Mouse (Mus musculus): ENCODE results near the gene Cited4. TPM values are rescaled to one million over a fixed set of nuclear protein-coding genes. Genes with fewer than 3 reads are reported as not detected.

Cited4 gene
- total and polyA plus RNA-seq, 2 experiments from 2014 or later, result 5.4 to 11.7 TPM

DNA sequence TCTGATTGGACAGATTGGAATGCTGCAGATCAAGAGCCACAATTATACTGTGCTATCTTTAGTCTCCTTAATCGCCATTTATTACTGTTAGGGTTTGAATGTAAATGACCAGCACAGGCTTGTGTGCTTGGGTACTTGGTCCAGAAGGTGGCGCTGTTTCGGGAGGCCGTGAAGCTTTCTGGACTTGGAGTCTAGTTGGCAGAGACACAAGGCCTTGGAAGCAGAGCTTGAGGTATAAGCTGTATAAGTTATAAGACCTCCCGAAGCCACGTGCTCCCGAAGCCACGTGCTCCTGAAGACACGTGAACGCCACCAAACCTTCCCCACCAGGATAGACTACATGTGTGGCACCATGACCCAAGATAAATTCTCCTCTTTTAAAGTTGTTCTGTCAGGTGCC lies 26.3 kb downstream of the Cited4 start:
- TF ChIP-seq CTCF (IDR thresholded peaks at IDR 0.05; ENCODE audit: low read depth), result peak; percentile 80
- WGBS, result 35% methylated on average over 10 of the region's 10 CpGs
- 0 out of 2 replicates have a peak, but pooled peaks have one; percentile 48 for ATAC-seq

DNA sequence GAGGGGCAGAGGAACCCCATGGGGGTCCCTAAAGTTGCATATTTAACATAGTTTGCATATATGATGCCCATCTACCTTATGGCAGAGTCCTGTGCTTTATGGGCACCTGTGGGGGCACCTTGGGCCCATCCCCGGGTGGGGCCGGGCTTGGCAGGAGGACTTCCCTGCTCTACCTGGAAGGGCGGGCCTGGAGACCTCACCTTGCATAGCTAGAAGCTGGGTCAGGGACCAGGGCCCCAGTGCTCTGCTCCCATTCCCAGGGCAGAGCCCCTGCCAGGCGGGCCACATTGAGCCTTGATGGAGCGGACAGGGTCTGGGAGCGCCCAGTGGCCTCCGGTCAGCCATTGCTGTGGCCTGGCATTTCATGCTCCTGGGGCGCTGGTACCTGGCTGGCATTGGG lies 31.0 kb downstream of the Cited4 start:
- no peak overlapping the region for H3K4me3 ChIP-seq (ENCODE audit: low read length)
- H3K27me3 ChIP-seq (ENCODE audit: insufficient read depth, low read length), result no peaks in the 10 kb centered on the region
- no peak overlapping the region for H3K9ac ChIP-seq (replicated peaks; ENCODE audit: low read length)
- ATAC-seq, result no peak
- no peaks in the 10 kb centered on the region for H3K36me3 ChIP-seq (ENCODE audit: insufficient read depth, low read length)
- no peaks in the 10 kb centered on the region; the same call in 1 of the 2 replicates for H3K4me1 ChIP-seq (ENCODE audit: insufficient read depth, low read length)
- no peak for TF ChIP-seq CTCF (IDR thresholded peaks at IDR 0.05; ENCODE audit: low read depth)
- H3K27ac ChIP-seq, result no peak overlapping the region
- DNase-seq (ENCODE audit: low spot score), result no peak
- no peak overlapping the region for H3K4me2 ChIP-seq (ENCODE audit: low read depth, low read length)
- 91% methylated on average over 8 of the region's 8 CpGs for WGBS
- H3K9me3 ChIP-seq (ENCODE audit: low read length), result no peaks in the 10 kb centered on the region

More for the DNA sequence above, 26.3 kb downstream of the Cited4 start:
- Histone ChIP-seq H3K9me3 (ENCODE audit: low read length) (no peaks in the 10 kb centered on the region), H3K4me2 (ENCODE audit: low read depth, low read length) (no peak overlapping the region), H3K36me3 (ENCODE audit: insufficient read depth, low read length) (no peaks in the 10 kb centered on the region), H3K27me3 (ENCODE audit: insufficient read depth, low read length) (no peaks in the 10 kb centered on the region), H3K9ac (replicated peaks; ENCODE audit: low read length) (no peak overlapping the region), H3K27ac (no peak overlapping the region), H3K4me3 (ENCODE audit: low read length) (no peak overlapping the region), H3K4me1 (ENCODE audit: insufficient read depth, low read length) (no peaks in the 10 kb centered on the region)
- DNase-seq (ENCODE audit: low spot score), result peak; percentile 82

DNA sequence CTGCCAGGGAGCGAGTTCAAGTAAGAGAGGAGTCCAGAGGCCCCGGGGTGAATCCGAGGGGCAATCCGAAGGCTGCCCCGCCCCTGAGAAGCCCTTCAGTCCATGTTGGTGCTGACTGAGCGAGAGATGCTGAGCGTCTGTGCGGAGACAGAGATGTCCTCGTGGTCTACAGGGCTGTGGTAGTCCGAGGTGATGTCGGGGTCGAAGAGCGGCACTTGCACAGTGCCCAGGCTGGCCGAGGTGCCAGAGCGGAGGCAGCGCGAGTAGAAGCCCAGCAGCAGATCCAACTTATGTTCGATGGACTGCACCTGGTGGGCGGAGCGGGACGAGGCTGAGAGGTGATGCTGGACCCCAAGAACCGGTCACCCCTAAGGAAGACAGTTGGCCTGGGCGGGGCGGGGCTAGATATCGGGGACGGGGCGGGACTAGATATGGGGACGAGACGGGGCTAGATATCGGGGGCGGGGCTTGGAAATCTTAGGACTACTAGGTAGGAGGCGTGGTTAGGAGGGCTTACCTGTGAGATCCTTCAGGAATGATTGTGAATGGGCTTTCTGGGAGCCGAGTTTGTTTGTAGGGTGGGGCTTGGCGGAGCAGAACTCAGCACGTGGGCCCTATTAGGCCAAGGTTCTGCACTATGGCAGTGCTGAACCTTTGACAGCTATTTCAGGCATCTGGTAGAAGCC lies 31.6 kb downstream of the Cited4 start:
- H3K4me2 ChIP-seq (ENCODE audit: low read depth, low read length), result 0 out of 2 replicates have a peak overlapping the region, but pooled peaks have one; percentile 21
- no peak for ATAC-seq
- no peaks in the 10 kb centered on the region for H3K36me3 ChIP-seq (ENCODE audit: insufficient read depth, low read length)

DNA sequence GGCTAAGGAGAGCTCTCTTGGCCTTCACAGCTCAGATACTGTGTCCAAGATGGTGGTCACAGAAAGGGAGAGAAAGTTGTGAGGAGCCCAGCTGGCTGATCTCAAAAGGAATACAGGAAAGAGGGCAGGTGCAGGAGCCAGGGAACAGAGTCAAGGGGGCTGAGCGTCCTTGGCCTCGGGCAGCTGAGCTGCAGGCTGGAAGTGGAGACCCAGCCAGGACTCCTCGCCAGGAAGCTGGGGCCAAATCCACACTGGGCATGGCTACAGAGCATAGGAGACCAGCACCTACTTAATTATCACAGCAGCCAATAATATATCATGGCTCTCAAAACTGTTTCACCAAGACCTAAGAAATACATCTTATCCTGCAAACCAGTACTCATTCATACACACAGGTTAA lies 34.8 kb downstream of the Cited4 start:
- Histone ChIP-seq H3K27ac (no peak overlapping the region), H3K27me3 (ENCODE audit: insufficient read depth, low read length) (no peaks in the 10 kb centered on the region), H3K4me3 (ENCODE audit: low read length) (no peak overlapping the region), H3K9ac (replicated peaks; ENCODE audit: low read length) (no peak overlapping the region), H3K4me1 (ENCODE audit: insufficient read depth, low read length) (no peaks in the 10 kb centered on the region; the same call in 1 of the 2 replicates), H3K9me3 (ENCODE audit: low read length) (no peaks in the 10 kb centered on the region), H3K4me2 (ENCODE audit: low read depth, low read length) (no peak overlapping the region), H3K36me3 (ENCODE audit: insufficient read depth, low read length) (no peaks in the 10 kb centered on the region)
- 43% methylated on average over 3 of the region's 3 CpGs for WGBS
- no peak for ATAC-seq
- TF ChIP-seq CTCF (IDR thresholded peaks at IDR 0.05; ENCODE audit: low read depth), result no peak
- no peak for DNase-seq (ENCODE audit: low spot score)

More for the DNA sequence above, 31.6 kb downstream of the Cited4 start:
- no peak for TF ChIP-seq CTCF (IDR thresholded peaks at IDR 0.05; ENCODE audit: low read depth)
- Histone ChIP-seq H3K27ac (no peak overlapping the region), H3K4me1 (ENCODE audit: insufficient read depth, low read length) (no peaks in the 10 kb centered on the region; the same call in 1 of the 2 replicates), H3K4me3 (ENCODE audit: low read length) (no peak overlapping the region), H3K9ac (replicated peaks; ENCODE audit: low read length) (no peak overlapping the region), H3K27me3 (ENCODE audit: insufficient read depth, low read length) (no peaks in the 10 kb centered on the region), H3K9me3 (ENCODE audit: low read length) (no peaks in the 10 kb centered on the region)
- no peak for DNase-seq (ENCODE audit: low spot score)
- WGBS, result 34% methylated on average over 35 of the region's 35 CpGs

DNA sequence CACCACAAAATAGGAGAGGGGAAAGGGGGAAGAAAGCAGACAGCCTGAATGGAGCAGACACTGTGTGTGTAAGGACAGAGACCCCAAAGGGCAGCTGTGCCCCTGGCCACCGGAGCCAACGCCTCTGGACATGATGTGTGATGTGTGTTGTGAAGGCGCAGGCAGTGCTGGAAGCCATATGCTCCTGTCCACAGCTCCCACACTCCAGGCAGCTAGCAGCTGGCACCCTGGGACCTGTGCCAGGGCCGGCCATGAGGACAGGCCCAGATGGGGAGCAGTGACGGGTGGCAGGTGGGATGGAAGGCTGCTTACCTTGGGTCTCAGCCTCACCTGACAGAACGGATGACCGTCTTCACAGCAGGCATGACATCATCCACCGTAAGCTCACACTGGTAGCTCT lies 35.7 kb downstream of the Cited4 start:
- H3K27me3 ChIP-seq (ENCODE audit: insufficient read depth, low read length), result no peaks in the 10 kb centered on the region
- no peak overlapping the region for H3K9ac ChIP-seq (replicated peaks; ENCODE audit: low read length)
- no peak overlapping the region for H3K4me2 ChIP-seq (ENCODE audit: low read depth, low read length)
- 58% methylated on average over 8 of the region's 8 CpGs for WGBS
- peak; percentile 75 for ATAC-seq
- no peaks in the 10 kb centered on the region for H3K9me3 ChIP-seq (ENCODE audit: low read length)
- TF ChIP-seq CTCF (IDR thresholded peaks at IDR 0.05; ENCODE audit: low read depth), result no peak
- no peaks in the 10 kb centered on the region for H3K36me3 ChIP-seq (ENCODE audit: insufficient read depth, low read length)
- no peaks in the 10 kb centered on the region; the same call in 1 of the 2 replicates for H3K4me1 ChIP-seq (ENCODE audit: insufficient read depth, low read length)
- H3K27ac ChIP-seq, result no peak overlapping the region
- DNase-seq (ENCODE audit: low spot score), result peak; percentile 40
- H3K4me3 ChIP-seq (ENCODE audit: low read length), result no peak overlapping the region

DNA sequence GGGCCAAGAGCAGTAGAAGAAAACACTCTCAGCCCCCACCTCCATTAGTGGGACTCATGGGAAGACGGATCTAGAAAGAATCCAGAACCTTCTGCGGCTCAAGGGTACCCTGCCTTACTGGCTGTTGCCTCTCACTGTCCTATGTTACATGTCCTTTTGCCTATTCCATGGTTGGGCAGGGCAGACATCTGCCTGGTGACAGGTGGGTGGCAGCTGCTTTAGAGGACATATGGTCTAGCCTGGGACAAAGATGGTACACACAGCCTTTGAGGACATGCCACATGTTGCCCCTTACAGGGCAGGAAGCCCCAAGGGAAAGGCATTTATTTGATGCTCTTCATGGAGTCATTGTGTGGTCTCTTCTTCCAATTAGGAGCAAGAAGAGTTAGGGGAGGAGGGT lies 36.1 kb downstream of the Cited4 start:
- no peaks in the 10 kb centered on the region for H3K36me3 ChIP-seq (ENCODE audit: insufficient read depth, low read length)
- H3K9ac ChIP-seq (replicated peaks; ENCODE audit: low read length), result no peak overlapping the region
- no peak for TF ChIP-seq CTCF (IDR thresholded peaks at IDR 0.05; ENCODE audit: low read depth)
- WGBS, result 93% methylated on average over 2 of the region's 2 CpGs
- H3K4me3 ChIP-seq (ENCODE audit: low read length), result no peak overlapping the region
- H3K27ac ChIP-seq, result no peak overlapping the region
- no peak for ATAC-seq
- H3K9me3 ChIP-seq (ENCODE audit: low read length), result no peaks in the 10 kb centered on the region
- no peak overlapping the region for H3K4me2 ChIP-seq (ENCODE audit: low read depth, low read length)
- no peaks in the 10 kb centered on the region for H3K27me3 ChIP-seq (ENCODE audit: insufficient read depth, low read length)
- DNase-seq (ENCODE audit: low spot score), result no peak
- H3K4me1 ChIP-seq (ENCODE audit: insufficient read depth, low read length), result no peaks in the 10 kb centered on the region; the same call in 1 of the 2 replicates

DNA sequence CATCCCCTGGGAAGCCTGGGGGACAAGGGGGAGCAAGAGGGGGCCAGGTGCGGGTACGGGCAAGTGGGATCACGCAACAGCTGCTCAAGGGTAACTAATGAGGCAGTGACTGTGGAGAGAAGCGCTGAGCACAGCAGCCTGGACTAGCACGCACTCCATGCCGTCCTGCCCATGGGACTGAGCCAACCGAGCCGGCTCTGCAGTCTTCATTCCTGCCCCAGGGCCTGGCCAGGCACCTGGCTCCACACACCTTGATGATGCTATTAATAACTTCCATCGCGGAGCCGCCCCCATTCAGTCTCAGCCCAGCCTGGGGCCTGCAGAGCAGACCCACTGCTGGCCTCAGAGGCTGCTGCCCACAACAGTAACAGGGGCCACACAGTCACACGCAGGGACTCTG lies 45.9 kb downstream of the Cited4 start:
- H3K27me3 ChIP-seq (ENCODE audit: insufficient read depth, low read length), result no peaks in the 10 kb centered on the region
- H3K9me3 ChIP-seq (ENCODE audit: low read length), result no peaks in the 10 kb centered on the region
- no peak for DNase-seq (ENCODE audit: low spot score)
- no peak for TF ChIP-seq CTCF (IDR thresholded peaks at IDR 0.05; ENCODE audit: low read depth)
- no peak overlapping the region for H3K4me3 ChIP-seq (ENCODE audit: low read length)
- 74% methylated on average over 12 of the region's 12 CpGs for WGBS
- no peak overlapping the region for H3K4me2 ChIP-seq (ENCODE audit: low read depth, low read length)
- H3K36me3 ChIP-seq (ENCODE audit: insufficient read depth, low read length), result no peaks in the 10 kb centered on the region
- H3K9ac ChIP-seq (replicated peaks; ENCODE audit: low read length), result no peak overlapping the region
- peaks cover 20% of the 10 kb centered on the region for H3K4me1 ChIP-seq (ENCODE audit: insufficient read depth, low read length)
- H3K27ac ChIP-seq, result no peak overlapping the region
- no peak for ATAC-seq
